In genomic region chr15:85366938-85367337, GRCm38 (mm10) we compare ENCODE assay signal across 20 mouse cellular contexts. TPM values are rescaled to one million over a fixed set of nuclear protein-coding genes. Genes with fewer than 3 reads are reported as not detected.
DNase-seq lines count a peak whose midpoint lies in the region; TF ChIP-seq lines count a peak whose summit lies in the region.
"Had no signal": no experiment of that assay in that cellular context is flagged by ENCODE, and none has a peak within 500 bp of the region (broad histone marks: within the 10 kb centered on the region; RNA-seq: fewer than 3 reads in every experiment).

No protein-coding gene starts in this region.

- peak; percentile 26 to 45 for DNase-seq in layer of hippocampus, adult 2 months (ENCODE audit: low spot score in 2 of 2)
- no peak for DNase-seq in layer of hippocampus, adult 11-12 months (ENCODE audit: low spot score)
- peak; percentile 39 to 52 for DNase-seq in left cerebral cortex, postnatal 14 days (ENCODE audit: low spot score in 2 of 2)
- no peak for DNase-seq in left cerebral cortex, postnatal 10 days (ENCODE audit: extremely low spot score in 1 of 2, low spot score in 2 of 2)
- DNase-seq in brain, adult 2 months (ENCODE audit: low read depth, low spot score), result peak; percentile 82
- DNase-seq in left cerebral cortex, postnatal 25 days (ENCODE audit: low spot score in 2 of 2), result peak; percentile 45 to 82
- DNase-seq in heart, postnatal 36 days, result no peak
- DNase-seq in urinary bladder, postnatal 25 days (ENCODE audit: low spot score), result no peak
- DNase-seq: adrenal gland, adult 8-10 months; adrenal gland, postnatal 36 days; cerebellum, adult 11 months; cerebellum, adult 8-10 months; cerebellum, postnatal 14 days; embryo, embryonic 11 days; gastrocnemius, adult 2 months; gastrocnemius, postnatal 25 days had no signal

- no peak overlapping the region for H3K4me3 ChIP-seq in layer of hippocampus, adult 2 months
- H3K4me3 ChIP-seq: embryonic facial prominence, embryonic 15.5 days; erythroblast, embryonic 14.5 days; forebrain, embryonic 10.5 days; gastrocnemius, adult 2 months; heart, embryonic 12.5 days had no signal

- no peak overlapping the region for H3K27ac ChIP-seq in layer of hippocampus, adult 2 months
- H3K27ac ChIP-seq: embryonic facial prominence, embryonic 15.5 days; forebrain, embryonic 10.5 days; gastrocnemius, adult 2 months had no signal

- intact Hi-C loops in left cerebral cortex, postnatal 14 days (cut with DNase I), result no loop called here
- intact Hi-C loops in left cerebral cortex, postnatal 10 days (cut with DNase I), result no loop called here
- intact Hi-C loops in left cerebral cortex, postnatal 25 days (cut with DNase I), result loop anchor here (5.0 kb wide), 1 partner anchor 40 kb away; no protein-coding TSS in a partner anchor
- intact Hi-C loops in heart, postnatal 36 days (cut with DNase I), result no loop called here

- TF ChIP-seq CTCF in layer of hippocampus, adult 2 months (conservative IDR thresholded peaks at IDR 0.05), result no peak

RNA-seq across cellular contexts. Expression of gene Atxn10, which starts 30.9 kb away (rescaled TPM):
- total RNA-seq in layer of hippocampus, adult 2 months (2021), result 100 to 1,000 TPM; 290 to 297 TPM
- total RNA-seq in left cerebral cortex, postnatal 14 days (2021), result 100 to 1,000 TPM; 304 to 310 TPM
- 100 to 1,000 TPM; 364 to 376 TPM for total RNA-seq in left cerebral cortex, postnatal 10 days (2021)
- total RNA-seq in left cerebral cortex, postnatal 25 days (2021), result 100 to 1,000 TPM; 267 to 268 TPM
- 10 to 100 TPM; 77.6 to 87.2 TPM for total RNA-seq in heart, postnatal 36 days (2021)

Comparison
In these comparisons a context has a peak if more than half of its experiments do, and no peak if none do; other contexts are left out.
1. DNase-seq: peak in layer of hippocampus, adult 2 months (2 of 2), left cerebral cortex, postnatal 14 days (2 of 2), brain, adult 2 months (single experiment) and left cerebral cortex, postnatal 25 days (2 of 2); none in layer of hippocampus, adult 11-12 months (single experiment), left cerebral cortex, postnatal 10 days (0 of 2), heart, postnatal 36 days (0 of 2) and urinary bladder, postnatal 25 days (single experiment).